Mouse (Mus musculus) neural tube, embryonic 14.5 days (tissue): ENCODE results near the gene Kctd15. TPM values are rescaled to one million over a fixed set of nuclear protein-coding genes. Genes with fewer than 3 reads are reported as not detected.

ENCODE experiments used
- ATAC-seq: fragments of 200-750 bp; cut with Nextera tagmentation; 2 replicates; pipeline ENCODE4 v1.8.0; 2017; ENCODE audit warnings: low read depth, mild to moderate bottlenecking, moderate TSS enrichment, moderate library complexity
- H3K27ac ChIP-seq: fragments of 300-500 bp; sonication (generic); 2 replicates; pipeline ENCODE4 v1.5.1; 2014; ENCODE audit warnings: low read depth, mild to moderate bottlenecking, control low read depth, low read length, moderate library complexity, mixed read lengths
- H3K27me3 ChIP-seq: fragments of 300-500 bp; sonication (generic); 2 replicates; pipeline ENCODE4 v1.6.1; 2014; ENCODE audit warnings: low read length; ENCODE audit not compliant: control insufficient read depth, insufficient read depth
- H3K36me3 ChIP-seq: fragments of 300-500 bp; sonication (generic); 2 replicates; pipeline ENCODE4 v1.6.1; 2014; ENCODE audit warnings: low read length, mixed read lengths; ENCODE audit not compliant: control insufficient read depth, insufficient read depth
- H3K4me1 ChIP-seq: fragments of 300-500 bp; sonication (generic); 2 replicates; pipeline ENCODE4 v1.6.1; 2014; ENCODE audit warnings: low read length; ENCODE audit not compliant: control insufficient read depth, insufficient read depth
- H3K4me2 ChIP-seq: fragments of 300-500 bp; sonication (generic); 2 replicates; pipeline ENCODE4 v1.6.1; 2014; ENCODE audit warnings: mild to moderate bottlenecking, low read depth, low read length, control low read depth
- H3K4me3 ChIP-seq: fragments of 300-500 bp; sonication (generic); 2 replicates; pipeline ENCODE4 v1.5.1; 2014; ENCODE audit warnings: low read depth, low read length, control low read depth, mixed read lengths
- H3K9ac ChIP-seq: fragments of 300-500 bp; sonication (generic); replicated peaks from 2 replicates; pipeline ENCODE4 v1.6.1; 2014; ENCODE audit warnings: low read depth, mild to moderate bottlenecking, control low read depth, low read length, mixed read lengths
- H3K9me3 ChIP-seq: fragments of 300-500 bp; sonication (generic); 2 replicates; pipeline ENCODE4 v1.6.1; 2016; ENCODE audit warnings: low read length; ENCODE audit not compliant: control insufficient read depth
- WGBS: fragments of 180-500 bp; shearing (Covaris S2); extraction: QIAGEN DNeasy Blood & Tissue Kit; methylation state at CpG from one replicate; pipeline ENCODE4 v1.1.7; 2014; 5-methylcytosine and 5-hydroxymethylcytosine counted together
- polyA plus RNA-seq: library from polyadenylated mRNA; unstranded; fragments of >200 nt; fragmentation: Nextera tagmentation; extraction: Ambion mirVana; gene quantifications from 2 replicates; pipeline ENCODE4 v1.2.1, GENCODE M21; 2014

Kctd15 gene
- polyA plus RNA-seq, 1 experiment from 2014 or later: 11.8 TPM

- 63% methylated on average over 18 of the region's 18 CpGs for WGBS
- Histone ChIP-seq H3K4me1 (peaks cover 16% of the 10 kb centered on the region; the same call in 1 of the 2 replicates), H3K4me3 (no peak overlapping the region), H3K4me2 (no peak overlapping the region), H3K27me3 (no peaks in the 10 kb centered on the region), H3K27ac (no peak overlapping the region), H3K9ac (no peak overlapping the region), H3K36me3 (peaks cover 39% of the 10 kb centered on the region), H3K9me3 (no peaks in the 10 kb centered on the region)
- no peak for ATAC-seq
These were observed 11.9 kb downstream of the Kctd15 start for GRCm38 (mm10) chr7:34644591-34644990.

- Histone ChIP-seq H3K4me1 (peaks cover 11% of the 10 kb centered on the region; the same call in 1 of the 2 replicates), H3K36me3 (peaks cover 36% of the 10 kb centered on the region), H3K27me3 (no peaks in the 10 kb centered on the region), H3K9me3 (no peaks in the 10 kb centered on the region), H3K4me2 (no peak overlapping the region), H3K9ac (no peak overlapping the region), H3K27ac (no peak overlapping the region), H3K4me3 (no peak overlapping the region)
- no peak for ATAC-seq
- WGBS: 89% methylated on average over 6 of the region's 6 CpGs
These were observed 13.2 kb downstream of the Kctd15 start for GRCm38 (mm10) chr7:34643329-34643728.

- Histone ChIP-seq H3K4me3 (no peak overlapping the region), H3K36me3 (peaks cover 34% of the 10 kb centered on the region), H3K9ac (no peak overlapping the region), H3K27ac (no peak overlapping the region), H3K27me3 (no peaks in the 10 kb centered on the region), H3K9me3 (no peaks in the 10 kb centered on the region), H3K4me2 (no peak overlapping the region), H3K4me1 (0 out of 2 replicates have a peak, but pooled peaks cover 5% of the 10 kb centered on the region)
- 90% methylated on average over 13 of the region's 13 CpGs for WGBS
- ATAC-seq: no peak
These were observed 14.6 kb downstream of the Kctd15 start for GRCm38 (mm10) chr7:34641968-34642367.

- WGBS: 88% methylated on average over 11 of the region's 11 CpGs
- ATAC-seq: no peak
- no peak overlapping the region for H3K27ac ChIP-seq
- H3K4me2 ChIP-seq: no peak overlapping the region
- H3K4me1 ChIP-seq: 0 out of 2 replicates have a peak, but pooled peaks cover 3% of the 10 kb centered on the region
- H3K27me3 ChIP-seq: no peaks in the 10 kb centered on the region
- no peaks in the 10 kb centered on the region for H3K9me3 ChIP-seq
- no peak overlapping the region for H3K9ac ChIP-seq
- H3K36me3 ChIP-seq: peaks cover 33% of the 10 kb centered on the region
- no peak overlapping the region for H3K4me3 ChIP-seq
These were observed 16.7 kb downstream of the Kctd15 start for GRCm38 (mm10) chr7:34639798-34640197.

GRCm38 (mm10) chr7:34636661-34637060 is 19.9 kb downstream of the Kctd15 start:
- H3K9me3 ChIP-seq: no peaks in the 10 kb centered on the region
- H3K4me2 ChIP-seq: no peak overlapping the region
- no peaks in the 10 kb centered on the region for H3K4me1 ChIP-seq
- H3K4me3 ChIP-seq: no peak overlapping the region
- WGBS: 70% methylated on average over 4 of the region's 4 CpGs
- no peak overlapping the region for H3K27ac ChIP-seq
- no peak for ATAC-seq
- peaks cover 19% of the 10 kb centered on the region for H3K36me3 ChIP-seq
- H3K27me3 ChIP-seq: no peaks in the 10 kb centered on the region
- no peak overlapping the region for H3K9ac ChIP-seq

- ATAC-seq: no peak
- Histone ChIP-seq H3K36me3 (no peaks in the 10 kb centered on the region), H3K9ac (no peak overlapping the region), H3K27me3 (no peaks in the 10 kb centered on the region), H3K9me3 (no peaks in the 10 kb centered on the region), H3K4me1 (peaks cover 7% of the 10 kb centered on the region; the same call in 1 of the 2 replicates), H3K27ac (no peak overlapping the region), H3K4me2 (no peak overlapping the region), H3K4me3 (no peak overlapping the region)
- 81% methylated on average over 10 of the region's 10 CpGs for WGBS
These were observed 23.4 kb downstream of the Kctd15 start for GRCm38 (mm10) chr7:34632966-34633742.

GRCm38 (mm10) chr7:34630211-34631085 is 26.1 kb downstream of the Kctd15 start:
- peak overlapping the region; percentile 24 for H3K4me3 ChIP-seq
- peaks cover 7% of the 10 kb centered on the region; the same call in 1 of the 2 replicates for H3K4me1 ChIP-seq
- under 1% methylated on average over 33 of the region's 34 CpGs for WGBS
- H3K36me3 ChIP-seq: no peaks in the 10 kb centered on the region
- H3K4me2 ChIP-seq: peak overlapping the region; percentile 52
- no peaks in the 10 kb centered on the region for H3K9me3 ChIP-seq
- H3K27me3 ChIP-seq: no peaks in the 10 kb centered on the region
- peak; percentile 80 for ATAC-seq
- peak overlapping the region; percentile 46; the same call in 1 of the 2 replicates for H3K27ac ChIP-seq
- peak overlapping the region; percentile 47; the same call in 1 of the 2 replicates for H3K9ac ChIP-seq

GRCm38 (mm10) chr7:34629702-34630210 is 26.8 kb downstream of the Kctd15 start:
- peak overlapping the region; percentile 52 for H3K4me2 ChIP-seq
- no peaks in the 10 kb centered on the region for H3K27me3 ChIP-seq
- 37% methylated on average over 8 of the region's 8 CpGs for WGBS
- ATAC-seq: peak; percentile 9; the same call in 1 of the 2 replicates
- H3K36me3 ChIP-seq: no peaks in the 10 kb centered on the region
- 0 out of 2 replicates have a peak overlapping the region, but pooled peaks have one; percentile 24 for H3K4me3 ChIP-seq
- peaks cover 7% of the 10 kb centered on the region; the same call in 1 of the 2 replicates for H3K4me1 ChIP-seq
- peak overlapping the region; percentile 47; the same call in 1 of the 2 replicates for H3K9ac ChIP-seq
- H3K27ac ChIP-seq: peak overlapping the region; percentile 46; the same call in 1 of the 2 replicates
- H3K9me3 ChIP-seq: no peaks in the 10 kb centered on the region
